Mouse (Mus musculus) frontal cortex, postnatal 25 days (tissue): ENCODE data around the gene Tom1l2.

Source experiments
- DNase-seq, 2 experiments: peaks; one replicate each; pipeline ENCODE4 v3.0.0; 2022; ENCODE audit warnings: low spot score in 2 of 2

Tom1l2 gene

GRCm38 (mm10) chr11:60346537-60346936 lies 6.2 kb downstream of the Tom1l2 start:
- no peak for DNase-seq

GRCm38 (mm10) chr11:60345868-60346267 lies 6.8 kb downstream of the Tom1l2 start:
- DNase-seq = no peak

GRCm38 (mm10) chr11:60339361-60339760 lies 13.3 kb downstream of the Tom1l2 start:
- DNase-seq = no peak

DNA sequence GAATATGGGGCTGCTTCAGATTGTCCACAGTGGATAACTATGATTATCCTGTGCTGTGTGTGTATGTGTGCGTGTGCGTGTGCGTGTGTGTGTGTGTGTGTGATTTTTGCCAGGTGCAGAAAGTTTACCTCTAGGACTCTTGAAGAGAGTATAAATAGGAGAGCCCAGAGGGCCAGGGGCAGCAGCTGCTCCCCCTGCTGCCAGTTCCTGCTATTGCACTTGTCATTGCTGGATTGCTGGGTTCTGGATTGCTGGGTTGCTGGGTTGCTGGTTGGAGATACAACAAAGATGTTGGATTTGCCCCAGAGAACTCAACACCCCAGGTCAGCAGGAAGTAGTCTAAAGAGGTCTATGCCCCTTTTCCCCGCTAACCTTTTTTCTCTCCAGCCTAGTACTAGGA lies 14.4 kb downstream of the Tom1l2 start:
- no peak for DNase-seq

DNA sequence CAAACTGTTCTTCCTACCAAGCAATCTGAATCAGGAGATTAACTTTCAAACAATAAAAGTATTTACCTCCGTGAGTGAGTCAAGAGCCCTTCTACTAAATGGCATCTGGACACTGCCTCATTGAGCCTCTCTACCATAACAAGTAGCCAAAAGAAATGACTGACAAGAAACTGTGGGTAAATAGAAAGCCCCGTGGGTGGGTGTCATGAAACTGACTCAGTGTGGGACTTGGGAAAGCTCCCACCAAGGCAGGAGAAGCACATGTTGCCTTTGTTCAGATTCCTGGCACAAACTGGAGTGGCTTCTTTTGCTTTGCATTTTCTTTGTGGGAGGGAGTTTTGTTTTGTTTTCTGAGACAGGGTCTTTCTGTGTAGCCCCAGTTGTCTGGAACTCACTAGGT lies 16.9 kb downstream of the Tom1l2 start:
- no peak for DNase-seq

- no peak for DNase-seq
Measured at GRCm38 (mm10) chr11:60334124-60334523, 18.6 kb downstream of the Tom1l2 start.

DNA sequence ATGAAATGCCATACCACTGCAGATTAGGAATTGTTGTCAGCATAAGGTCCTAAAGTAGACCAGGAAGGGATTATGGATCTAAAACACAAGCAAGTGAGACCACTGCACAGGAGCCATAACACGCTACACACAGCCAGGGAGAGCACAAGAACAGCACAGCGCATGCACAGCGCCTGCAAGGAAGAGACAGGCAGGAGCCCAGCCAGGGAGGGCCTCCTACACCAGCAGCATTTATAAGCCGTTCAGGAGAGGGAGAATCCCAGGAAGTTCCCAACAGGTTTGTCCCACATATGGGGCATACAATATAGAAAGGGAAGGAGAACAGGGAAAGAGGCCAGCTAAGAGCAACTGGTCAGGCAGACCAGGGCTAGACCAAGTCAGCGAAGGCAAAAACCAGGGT lies 19.2 kb downstream of the Tom1l2 start:
- no peak for DNase-seq

DNA sequence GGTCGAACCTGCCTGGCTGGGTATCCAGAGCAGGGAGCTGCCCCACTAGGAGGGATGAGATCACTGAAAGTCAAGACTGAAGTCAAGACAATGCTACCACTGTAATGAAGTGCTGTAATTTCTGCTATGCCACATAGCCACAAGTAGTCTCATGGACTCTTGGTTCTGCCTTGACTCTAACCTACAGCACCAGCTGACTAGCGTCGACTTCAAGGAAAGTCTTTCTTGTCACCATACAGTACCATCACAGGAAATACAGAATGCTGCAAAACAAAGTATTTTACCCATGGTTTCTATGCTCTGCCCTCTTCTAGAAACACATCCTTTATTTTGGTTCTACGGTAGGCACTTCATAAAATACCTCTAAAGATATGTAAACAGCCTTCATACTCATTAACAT lies 22.2 kb downstream of the Tom1l2 start:
- DNase-seq = no peak

GRCm38 (mm10) chr11:60323731-60324130 lies 29.0 kb downstream of the Tom1l2 start:
- no peak for DNase-seq

DNA sequence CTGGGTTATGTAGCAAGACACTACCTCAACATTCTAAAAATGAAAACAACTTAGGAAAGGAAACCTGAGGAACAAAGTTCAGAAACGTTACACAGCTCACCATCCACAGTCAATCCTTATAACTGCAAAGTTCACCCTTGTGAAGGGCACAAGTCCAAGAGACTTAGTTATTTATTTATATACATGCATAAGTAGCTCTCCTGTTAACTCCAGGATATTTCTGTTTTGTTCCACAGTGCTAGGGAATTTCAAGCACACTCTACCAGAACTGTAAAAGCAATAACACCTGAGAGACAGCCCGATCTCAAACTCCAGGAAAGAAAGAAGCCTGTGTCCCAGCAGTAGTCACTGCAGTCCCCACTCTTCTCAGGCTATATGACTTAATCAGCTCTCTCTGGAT lies 31.3 kb downstream of the Tom1l2 start:
- no peak for DNase-seq

DNA sequence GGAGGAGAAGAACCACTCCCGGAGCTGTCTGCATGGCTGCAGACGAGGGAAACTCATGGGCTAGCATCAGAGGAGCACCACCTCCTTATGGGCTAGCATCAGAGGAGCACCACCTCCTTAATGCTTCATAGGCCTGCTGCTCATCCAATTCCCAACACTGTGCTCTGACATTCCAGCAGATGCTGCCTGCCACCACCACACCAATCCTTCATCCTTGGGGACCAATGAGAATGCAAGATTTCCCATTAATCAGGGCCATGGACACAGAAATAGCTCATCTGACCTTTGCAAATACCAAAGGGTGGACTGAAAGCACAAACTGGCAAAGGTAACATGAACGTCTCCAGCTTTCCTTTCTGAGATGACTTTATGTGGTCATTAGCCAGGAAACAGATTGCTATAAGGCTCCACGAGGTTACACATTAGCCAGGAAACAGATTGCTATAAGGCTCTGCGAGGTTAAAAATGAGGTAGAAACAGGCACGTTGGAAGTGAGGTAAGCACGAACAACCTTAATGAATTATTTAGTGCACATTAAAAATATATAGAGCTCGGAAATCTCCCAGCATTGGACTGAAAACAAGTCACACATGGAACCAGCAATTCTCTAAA lies 32.2 kb downstream of the Tom1l2 start:
- no peak for DNase-seq

DNA sequence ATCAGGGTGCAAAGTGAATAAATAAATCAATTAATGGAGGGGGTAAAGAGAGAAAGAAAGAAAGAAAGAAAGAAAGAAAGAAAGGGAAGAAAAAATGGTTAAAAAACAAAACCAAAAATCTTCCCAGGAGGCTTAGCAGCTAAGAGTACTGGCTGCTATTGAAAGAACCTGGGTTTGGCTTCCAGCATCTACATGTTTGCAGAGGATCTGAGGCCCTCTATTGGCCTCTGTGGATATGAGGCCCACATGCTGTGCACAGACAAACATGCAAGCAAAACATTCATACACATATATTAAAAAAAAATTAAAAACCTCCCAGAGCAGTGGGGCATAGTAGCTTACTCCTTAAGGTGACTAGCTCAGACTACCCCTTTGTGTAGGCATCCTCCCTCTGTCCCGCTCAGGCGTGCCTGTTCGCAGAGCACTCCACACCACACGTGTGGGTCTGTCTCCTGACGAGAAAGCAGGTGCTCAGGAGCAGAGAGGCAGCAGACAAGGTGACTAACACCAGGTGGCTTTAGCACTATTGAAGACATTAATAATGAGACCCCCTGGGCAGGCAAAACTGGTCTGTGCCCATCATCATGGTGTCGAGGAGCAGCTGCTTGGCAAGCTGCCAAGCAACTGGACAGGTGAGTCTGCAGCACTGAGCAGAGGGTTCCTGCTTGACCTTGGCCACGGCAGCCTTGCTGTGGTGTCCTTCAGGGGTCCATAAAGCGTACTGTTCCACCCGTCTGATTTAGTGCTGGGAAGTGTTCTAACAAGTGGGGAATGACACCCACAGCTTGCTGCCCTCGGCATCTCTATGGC lies 33.2 kb downstream of the Tom1l2 start:
- DNase-seq = no peak

DNA sequence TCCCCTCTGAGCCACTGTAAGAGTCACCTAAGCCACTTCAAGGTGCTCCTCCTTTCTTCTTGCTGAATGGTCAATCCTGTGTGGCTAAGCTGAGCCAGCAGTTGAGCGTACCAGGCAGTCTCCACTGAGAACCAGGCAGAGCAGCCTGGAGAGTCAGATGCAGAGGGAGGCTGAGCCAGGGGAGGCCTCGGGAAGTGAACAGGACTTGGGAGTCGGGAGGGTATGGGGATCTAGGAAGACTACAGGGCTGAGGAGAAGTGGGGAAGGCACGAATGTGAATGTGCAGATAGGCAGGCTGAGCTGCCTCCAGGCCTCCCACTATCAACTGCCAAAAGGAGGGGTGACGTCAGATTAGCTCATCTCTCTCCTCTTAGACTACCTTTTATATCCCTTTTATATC lies 34.0 kb downstream of the Tom1l2 start:
- DNase-seq = no peak

- DNase-seq = no peak
Measured at GRCm38 (mm10) chr11:60317376-60318102, 35.2 kb downstream of the Tom1l2 start.

- no peak for DNase-seq
Measured at GRCm38 (mm10) chr11:60316883-60317282, 35.8 kb downstream of the Tom1l2 start.

DNA sequence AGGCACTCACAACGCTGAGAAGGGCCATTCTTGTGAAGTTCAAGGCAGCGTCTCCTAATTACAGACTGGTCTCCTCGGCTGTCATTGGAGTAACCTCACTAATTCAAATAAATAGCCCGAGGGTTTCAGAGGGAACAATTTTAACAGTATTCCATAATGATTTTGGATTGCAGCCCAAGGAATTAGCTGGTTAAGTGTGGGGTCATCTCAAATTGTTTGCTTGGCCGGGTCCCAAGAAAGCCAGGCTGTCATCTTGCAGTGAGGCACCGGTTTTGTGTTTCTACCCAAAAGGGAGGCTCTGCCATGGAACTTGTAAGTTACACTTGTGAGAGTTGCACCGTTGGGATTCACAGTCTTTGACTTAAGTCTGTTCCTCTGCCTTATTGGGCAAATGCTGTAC lies 36.5 kb downstream of the Tom1l2 start:
- no peak for DNase-seq

GRCm38 (mm10) chr11:60311025-60311854 lies 41.5 kb downstream of the Tom1l2 start:
- peak; percentile 66 to 67 for DNase-seq

GRCm38 (mm10) chr11:60309875-60310274 lies 42.8 kb downstream of the Tom1l2 start:
- no peak for DNase-seq

DNA sequence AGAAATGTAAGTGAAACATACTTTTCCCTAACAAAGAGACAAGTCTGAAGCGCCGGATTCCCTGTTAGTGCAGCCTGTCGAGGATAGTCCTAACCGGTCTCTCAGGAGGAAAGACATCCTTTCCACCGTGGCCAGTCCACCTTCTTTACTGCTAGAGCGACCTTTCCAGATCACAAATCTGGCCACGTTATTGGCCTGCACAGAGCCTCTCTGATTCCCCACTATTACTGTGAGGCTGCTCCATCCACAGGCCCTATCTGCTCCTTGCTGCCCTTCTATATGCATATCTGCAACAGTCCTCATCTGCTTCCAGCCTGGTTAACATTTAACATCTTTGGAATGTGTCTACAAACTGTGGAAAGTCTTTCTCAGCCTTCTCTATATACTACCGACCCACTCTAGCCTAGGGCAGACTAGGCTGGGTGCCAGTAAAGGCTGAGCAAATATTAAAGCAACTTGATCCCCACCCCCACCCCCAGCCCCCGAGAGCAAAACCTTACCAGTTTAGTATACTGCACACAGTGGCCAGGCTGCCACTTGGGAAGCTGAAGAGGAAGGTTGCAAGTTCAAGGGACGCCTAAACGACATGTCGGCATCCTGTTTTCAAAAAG lies 44.1 kb downstream of the Tom1l2 start:
- no peak for DNase-seq

GRCm38 (mm10) chr11:60308061-60308460 lies 44.6 kb downstream of the Tom1l2 start:
- no peak for DNase-seq

DNA sequence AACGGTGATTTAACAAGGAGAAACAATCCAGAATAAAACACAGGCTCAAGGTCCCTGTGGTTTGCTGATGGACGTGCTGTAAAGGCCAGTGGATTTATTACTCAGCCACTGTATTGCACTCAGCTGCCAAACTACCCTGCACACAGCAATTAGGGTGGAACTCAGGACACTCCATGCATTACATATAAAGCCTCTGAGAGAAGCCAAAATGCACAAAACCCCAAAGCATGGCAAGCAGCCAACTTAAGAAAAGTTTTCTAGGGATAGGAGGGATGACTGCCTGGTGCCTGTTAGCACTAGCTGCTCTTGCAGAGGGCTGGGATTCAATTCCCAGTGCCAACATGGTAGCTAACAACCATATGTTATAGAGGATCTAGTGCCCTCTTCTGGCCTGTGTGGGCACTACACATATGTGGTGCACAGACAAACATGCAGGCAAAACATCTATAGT lies 45.3 kb downstream of the Tom1l2 start:
- no peak for DNase-seq
